Mouse (Mus musculus) liver (tissue): ENCODE results near the gene F830045P16Rik.
"Not testable (repeated sequence)": the region's sequence is repeated elsewhere in the genome, so short reads cannot be mapped to it uniquely, and the experiment has no call there.

Source experiments
- DNase-seq: peaks from one replicate; pipeline ENCODE4 v3.0.0-alpha.2; 2020; ENCODE audit warnings: mixed read lengths

Gene F830045P16Rik

GRCm38 (mm10) chr2:129483150-129483549 lies 53.3 kb downstream of the F830045P16Rik start:
- no peak for DNase-seq

- no peak for DNase-seq
Measured at GRCm38 (mm10) chr2:129471905-129472304, 64.5 kb downstream of the F830045P16Rik start.

GRCm38 (mm10) chr2:129470839-129471238 lies 65.6 kb downstream of the F830045P16Rik start:
- no peak for DNase-seq

GRCm38 (mm10) chr2:129438772-129439171 lies 97.6 kb downstream of the F830045P16Rik start:
- not testable (repeated sequence) for DNase-seq

GRCm38 (mm10) chr2:129435154-129435553 lies 101.2 kb downstream of the F830045P16Rik start:
- no peak for DNase-seq

- DNase-seq: no peak
Measured at GRCm38 (mm10) chr2:129423741-129424140, 112.7 kb downstream of the F830045P16Rik start.

GRCm38 (mm10) chr2:129420897-129421561 lies 115.4 kb downstream of the F830045P16Rik start:
- peak; percentile 43 for DNase-seq

GRCm38 (mm10) chr2:129419361-129419880 lies 117.0 kb downstream of the F830045P16Rik start:
- DNase-seq: no peak

- no peak for DNase-seq
Measured at GRCm38 (mm10) chr2:129414593-129414992, 121.8 kb downstream of the F830045P16Rik start.

GRCm38 (mm10) chr2:129413488-129413887 lies 122.9 kb downstream of the F830045P16Rik start:
- no peak for DNase-seq

- no peak for DNase-seq
Measured at GRCm38 (mm10) chr2:129411651-129412050, 124.8 kb downstream of the F830045P16Rik start.

- DNase-seq: no peak
Measured at GRCm38 (mm10) chr2:129410344-129410743, 126.1 kb downstream of the F830045P16Rik start.

- peak; percentile 74 for DNase-seq
Measured at GRCm38 (mm10) chr2:129408476-129408875, 127.9 kb downstream of the F830045P16Rik start.
